Mouse (Mus musculus) liver, embryonic 14.5 days (tissue): Measurements from ENCODE around the gene Mrgbp. TPM values are rescaled to one million over a fixed set of nuclear protein-coding genes. Genes with fewer than 3 reads are reported as not detected.

Experiments used
- ATAC-seq: fragments of 200-750 bp; cut with Nextera tagmentation; 2 replicates; pipeline ENCODE4 v1.8.0; 2017; ENCODE audit warnings: moderate number of reproducible peaks, mild to moderate bottlenecking, moderate library complexity; ENCODE audit not compliant: insufficient read depth
- DNase-seq, 3 experiments: peaks; one replicate each; pipeline ENCODE4 v3.0.0-alpha.2; 2012 to 2013; ENCODE audit warnings: low read depth in 3 of 3, low spot score in 3 of 3
- H3K27ac ChIP-seq: fragments of 300-500 bp; sonication (generic); 2 replicates; pipeline ENCODE4 v1.5.1; 2014; ENCODE audit warnings: moderate library complexity, mild to moderate bottlenecking, control low read depth, inconsistent platforms
- H3K27me3 ChIP-seq: fragments of 300-500 bp; sonication (generic); 2 replicates; pipeline ENCODE4 v1.6.1; 2014; ENCODE audit warnings: mild to moderate bottlenecking, low read length, moderate library complexity; ENCODE audit not compliant: control insufficient read depth, insufficient read depth
- H3K36me3 ChIP-seq: fragments of 300-500 bp; sonication (generic); replicated peaks from 2 replicates; pipeline ENCODE4 v1.6.1; 2014; ENCODE audit warnings: low read depth; ENCODE audit not compliant: control insufficient read depth, insufficient read depth
- H3K4me1 ChIP-seq, 2 experiments: fragments of 200-500 bp in 1 of 2; fragments of 300-500 bp in 1 of 2; sonication (generic) in 1 of 2; replicated peaks; 2 replicates each; pipeline ENCODE4 v1.6.1; 2012 to 2014; ENCODE audit warnings: antibody characterized with exemption in 1 of 2, inconsistent platforms in 1 of 2, low read length in 1 of 2; ENCODE audit not compliant: control insufficient read depth in 2 of 2, insufficient read depth in 2 of 2
- H3K4me2 ChIP-seq: fragments of 300-500 bp; sonication (generic); 2 replicates; pipeline ENCODE4 v1.6.1; 2014; ENCODE audit warnings: low read depth, mild to moderate bottlenecking, control low read depth, moderate library complexity
- H3K4me3 ChIP-seq, 2 experiments: fragments of 200-500 bp in 1 of 2; fragments of 300-500 bp in 1 of 2; sonication (generic) in 1 of 2; 2 replicates each; pipeline ENCODE4 v1.5.1; 2012 to 2014; ENCODE audit warnings: low read depth in 2 of 2, low read length in 2 of 2, mild to moderate bottlenecking in 2 of 2, control low read depth in 1 of 2, inconsistent platforms in 1 of 2, moderate library complexity in 1 of 2; ENCODE audit not compliant: insufficient read depth in 1 of 2
- H3K9ac ChIP-seq: fragments of 300-500 bp; sonication (generic); replicated peaks from 2 replicates; pipeline ENCODE4 v1.6.1; 2014; ENCODE audit warnings: mild to moderate bottlenecking, control low read depth, moderate library complexity
- H3K9me3 ChIP-seq: fragments of 300-500 bp; sonication (generic); 2 replicates; pipeline ENCODE4 v1.6.1; 2016; ENCODE audit warnings: low read length, mixed read lengths; ENCODE audit not compliant: control insufficient read depth
- CTCF ChIP-seq: IDR thresholded peaks from 2 replicates; pipeline ENCODE4 v1.5.1; 2016; ENCODE audit warnings: antibody characterized with exemption, low read depth, control low read depth
- EP300 ChIP-seq: IDR thresholded peaks from 2 replicates; pipeline ENCODE4 v1.6.1; 2016; ENCODE audit warnings: antibody characterized with exemption, low read depth
- WGBS: fragments of 180-500 bp; shearing (Covaris S2); extraction: QIAGEN DNeasy Blood & Tissue Kit; methylation state at CpG from one replicate; pipeline ENCODE4 v1.1.7; 2014; ENCODE audit not compliant: insufficient replicate concordance; 5-methylcytosine and 5-hydroxymethylcytosine counted together
- polyA plus RNA-seq, 2 experiments: library from polyadenylated mRNA; depleted of rRNA in 1 of 2; stranded (reverse) in 1 of 2; unstranded in 1 of 2; fragments of >200 nt; fragmentation: Nextera tagmentation in 1 of 2; extraction: Ambion mirVana in 1 of 2; gene quantifications; 2 replicates each; pipeline versions ENCODE4 v1.2.1 to v1.2.3; 2012 to 2014

Gene Mrgbp
- polyA plus RNA-seq, 2 experiments: 7.4 to 10.5 TPM

DNA sequence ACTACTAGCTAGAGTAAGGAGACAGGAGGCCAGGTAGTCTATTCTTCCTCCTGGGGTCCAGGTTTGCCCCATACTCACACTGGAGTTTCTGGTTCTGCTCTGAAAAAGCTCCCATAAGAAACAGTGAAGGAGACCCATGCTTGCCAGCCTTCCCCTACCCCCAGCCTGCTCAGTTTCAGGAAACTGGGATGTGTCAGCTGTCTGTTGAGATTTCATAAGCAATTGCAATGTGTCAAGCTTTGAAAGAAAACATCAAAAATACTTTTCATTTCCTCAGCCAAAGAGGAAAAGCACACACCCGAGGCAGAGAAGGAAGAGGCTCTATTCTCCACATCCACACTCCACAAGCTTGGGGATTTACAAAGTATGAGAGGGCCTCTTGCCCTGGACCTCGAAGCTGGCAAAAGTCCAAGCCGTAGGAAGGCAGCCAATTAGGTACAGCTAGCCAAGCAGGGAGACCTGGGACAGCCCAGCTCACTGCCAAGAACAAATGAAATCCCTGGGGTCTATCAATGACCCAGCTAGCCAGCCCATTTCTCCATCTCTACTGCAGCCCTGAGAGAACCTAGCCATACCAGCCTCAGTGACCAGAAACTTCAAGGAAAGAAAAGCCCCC is 12.0 kb upstream of the Mrgbp start:
- no peak for ATAC-seq
- Histone ChIP-seq H3K4me3 (no peak overlapping the region), H3K4me2 (no peak overlapping the region), H3K27me3 (no peaks in the 10 kb centered on the region), H3K36me3 (no peaks in the 10 kb centered on the region), H3K4me1 (no peaks in the 10 kb centered on the region), H3K9ac (no peak overlapping the region), H3K9me3 (no peaks in the 10 kb centered on the region), H3K27ac (no peak overlapping the region)
- no peak for TF ChIP-seq CTCF
- no peak for TF ChIP-seq EP300
- no peak for DNase-seq
- WGBS: 26% methylated on average over 3 of the region's 3 CpGs

DNA sequence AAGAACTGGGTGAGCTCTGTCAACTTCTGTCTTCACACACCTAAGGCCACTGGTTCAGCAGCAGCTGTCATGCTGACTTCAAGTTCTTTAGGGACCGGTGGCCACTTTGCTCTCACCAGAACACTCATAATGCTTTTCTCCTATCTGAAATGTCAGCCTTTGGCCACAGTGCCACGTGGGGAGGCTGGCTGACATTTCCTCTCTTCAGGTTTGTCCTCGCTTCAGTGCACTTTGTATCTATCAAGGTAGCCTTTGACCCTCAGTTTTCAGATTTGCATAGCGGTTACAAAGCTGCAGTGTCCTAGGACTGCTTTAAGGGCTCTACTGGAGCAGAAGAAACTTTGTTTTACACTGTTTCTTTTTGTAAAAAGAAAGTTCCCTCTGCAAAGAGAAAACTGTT is 4.6 kb upstream of the Mrgbp start:
- no peak overlapping the region for H3K4me2 ChIP-seq
- ATAC-seq: no peak
- H3K4me1 ChIP-seq: no peaks in the 10 kb centered on the region
- no peak overlapping the region for H3K4me3 ChIP-seq
- no peaks in the 10 kb centered on the region for H3K9me3 ChIP-seq
- no peak for TF ChIP-seq EP300
- TF ChIP-seq CTCF: no peak
- H3K27me3 ChIP-seq: no peaks in the 10 kb centered on the region; the same call in 1 of the 2 replicates
- 39% methylated on average over 4 of the region's 4 CpGs for WGBS
- no peaks in the 10 kb centered on the region for H3K36me3 ChIP-seq
- H3K27ac ChIP-seq: no peak overlapping the region
- H3K9ac ChIP-seq: no peak overlapping the region
- DNase-seq: no peak

DNA sequence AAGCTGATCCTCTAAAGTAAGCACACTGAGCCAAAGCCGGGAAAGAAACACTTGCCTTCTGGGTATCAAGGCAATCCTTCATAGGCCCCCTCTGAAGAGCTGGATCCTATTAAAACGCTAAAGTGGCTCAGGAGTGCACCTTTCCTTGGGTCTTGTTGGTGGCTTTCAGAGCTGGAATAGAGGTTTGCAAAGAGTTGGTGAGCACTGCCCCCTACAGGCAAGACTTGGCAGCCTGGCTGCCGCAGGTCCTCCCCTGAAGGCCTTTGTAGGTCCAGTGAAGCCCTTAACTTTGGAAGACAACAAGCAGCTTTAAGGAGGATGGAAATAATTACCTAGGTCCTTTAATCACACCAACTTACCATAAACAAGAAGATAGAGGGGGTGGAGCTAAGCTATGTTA is 2.4 kb upstream of the Mrgbp start:
- Histone ChIP-seq H3K9ac (no peak overlapping the region), H3K9me3 (no peaks in the 10 kb centered on the region), H3K4me2 (no peak overlapping the region), H3K27ac (no peak overlapping the region), H3K36me3 (no peaks in the 10 kb centered on the region), H3K4me3 (no peak overlapping the region), H3K27me3 (no peaks in the 10 kb centered on the region; the same call in 1 of the 2 replicates), H3K4me1 (peaks cover 0 to 10% of the 10 kb centered on the region in 2 experiments; a peak in 2 of 4 replicates)
- peak in 1 of 3 experiments; percentile 46 for DNase-seq
- no peak for TF ChIP-seq EP300
- peak; percentile 89 for TF ChIP-seq CTCF
- 10% methylated on average over 3 of the region's 3 CpGs for WGBS
- no peak for ATAC-seq

DNA sequence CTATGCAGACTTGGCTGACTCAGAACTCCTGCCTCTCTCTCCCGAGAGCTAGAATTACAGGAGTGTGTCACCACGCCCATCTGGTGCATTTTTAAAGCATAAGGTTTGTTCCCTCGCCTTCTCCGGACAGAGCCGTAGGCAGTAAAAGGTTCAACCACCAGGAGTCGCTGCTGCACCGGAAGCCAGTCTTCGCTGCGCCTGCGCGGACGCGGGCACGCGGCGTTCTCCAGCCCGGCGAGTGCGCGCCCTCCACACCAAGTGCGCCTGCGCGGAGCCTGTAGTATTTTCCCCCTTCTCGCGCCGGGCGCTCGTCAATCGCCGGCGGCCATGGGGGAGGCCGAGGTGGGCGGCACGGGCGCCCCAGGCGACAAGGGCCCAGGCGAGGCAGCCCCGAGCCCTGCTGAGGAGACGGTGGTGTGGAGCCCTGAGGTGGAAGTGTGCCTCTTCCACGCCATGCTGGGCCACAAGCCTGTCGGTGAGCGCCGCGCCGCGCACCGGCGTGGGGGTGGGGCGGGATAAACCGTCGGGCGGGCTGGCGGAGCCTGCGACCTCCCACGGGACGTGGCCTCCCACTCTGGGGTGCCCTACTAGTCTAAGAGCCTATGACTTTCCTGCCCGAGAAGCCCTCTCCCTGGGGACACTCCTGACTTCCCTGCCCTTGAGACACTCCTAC is 1.5 kb downstream of the Mrgbp start:
- H3K27ac ChIP-seq: no peak overlapping the region; the same call in 1 of the 2 replicates
- no peaks in the 10 kb centered on the region for H3K9me3 ChIP-seq
- peak; percentile 83 for ATAC-seq
- H3K4me2 ChIP-seq: peak overlapping the region; percentile 76
- no peaks in the 10 kb centered on the region; the same call in 1 of the 2 replicates for H3K27me3 ChIP-seq
- H3K9ac ChIP-seq: peak overlapping the region; percentile 83
- H3K36me3 ChIP-seq: no peaks in the 10 kb centered on the region; the same call in 1 of the 2 replicates
- peaks cover 0 to 12% of the 10 kb centered on the region in 2 experiments; a peak in 2 of 4 replicates for H3K4me1 ChIP-seq
- TF ChIP-seq CTCF: peak; percentile 96
- no peak for TF ChIP-seq EP300
- peak overlapping the region; percentile 71 to 78 for H3K4me3 ChIP-seq
- DNase-seq: peak; percentile 80 to 84 (median 82)
- under 1% methylated on average over 55 of the region's 57 CpGs for WGBS

DNA sequence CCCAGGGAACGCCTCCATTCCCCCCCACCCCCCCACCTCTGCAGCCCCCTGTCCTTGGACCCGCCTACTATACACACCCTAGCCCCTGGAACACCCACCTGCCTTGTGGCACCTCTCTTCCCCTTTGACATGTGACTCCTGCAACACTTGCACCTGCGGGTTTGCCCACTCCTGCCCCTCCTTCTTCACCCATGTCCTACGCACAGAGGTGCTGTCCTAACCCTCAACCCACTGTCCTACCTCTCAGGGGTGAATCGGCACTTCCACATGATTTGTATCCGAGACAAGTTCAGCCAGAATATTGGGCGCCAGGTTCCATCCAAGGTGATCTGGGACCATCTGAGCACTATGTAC is 2.0 kb downstream of the Mrgbp start:
- H3K27ac ChIP-seq: no peak overlapping the region; the same call in 1 of the 2 replicates
- H3K9ac ChIP-seq: peak overlapping the region; percentile 83
- no peaks in the 10 kb centered on the region for H3K9me3 ChIP-seq
- 15% methylated on average over 7 of the region's 7 CpGs for WGBS
- peak overlapping the region; percentile 76 for H3K4me2 ChIP-seq
- H3K4me3 ChIP-seq: peak overlapping the region; percentile 71 to 78
- DNase-seq (no peak), ATAC-seq (peak; percentile 24; the same call in 1 of the 2 replicates)
- peaks cover 0 to 12% of the 10 kb centered on the region in 2 experiments; a peak in 2 of 4 replicates for H3K4me1 ChIP-seq
- TF ChIP-seq CTCF: no peak
- no peak for TF ChIP-seq EP300
- H3K36me3 ChIP-seq: no peaks in the 10 kb centered on the region; the same call in 1 of the 2 replicates
- H3K27me3 ChIP-seq: no peaks in the 10 kb centered on the region; the same call in 1 of the 2 replicates
